Mouse (Mus musculus) gastrocnemius, postnatal 10 days (tissue): ENCODE results near the gene Adi1. TPM values are rescaled to one million over a fixed set of nuclear protein-coding genes. Genes with fewer than 3 reads are reported as not detected.

Experiments
- DNase-seq: peaks from one replicate; pipeline ENCODE4 v3.0.0; 2021; ENCODE audit warnings: mixed read lengths
- total RNA-seq, 2 experiments: library from RNA; stranded (reverse); gene quantifications; 2 replicates each; pipeline ENCODE4 v1.2.3; 2021

Adi1 gene
- total RNA-seq, 2 experiments from 2014 or later, result 24.2 to 28.6 TPM

GRCm38 (mm10) chr12:28694231-28694630, 19.2 kb downstream of the Adi1 start:
- no peak for DNase-seq

- no peak for DNase-seq
Observed at GRCm38 (mm10) chr12:28694776-28695175, 19.7 kb downstream of the Adi1 start.

- DNase-seq, result no peak
Observed at GRCm38 (mm10) chr12:28697821-28698595, 23.0 kb downstream of the Adi1 start.

GRCm38 (mm10) chr12:28699086-28699485, 24.1 kb downstream of the Adi1 start:
- no peak for DNase-seq

GRCm38 (mm10) chr12:28699656-28700055, 24.6 kb downstream of the Adi1 start:
- peak; percentile 70 for DNase-seq

GRCm38 (mm10) chr12:28700101-28700511, 25.1 kb downstream of the Adi1 start:
- no peak for DNase-seq

- peak; percentile 79 for DNase-seq
Observed at GRCm38 (mm10) chr12:28700561-28701025, 25.6 kb downstream of the Adi1 start.

GRCm38 (mm10) chr12:28701302-28701701, 26.3 kb downstream of the Adi1 start:
- no peak for DNase-seq

- no peak for DNase-seq
Observed at GRCm38 (mm10) chr12:28704381-28704780, 29.4 kb downstream of the Adi1 start.

GRCm38 (mm10) chr12:28705204-28705603, 30.2 kb downstream of the Adi1 start:
- no peak for DNase-seq

GRCm38 (mm10) chr12:28708154-28708553, 33.1 kb downstream of the Adi1 start:
- no peak for DNase-seq

GRCm38 (mm10) chr12:28710566-28711185, 35.6 kb downstream of the Adi1 start:
- DNase-seq, result no peak

GRCm38 (mm10) chr12:28714822-28715632, 40.0 kb downstream of the Adi1 start:
- DNase-seq, result no peak

- DNase-seq, result no peak
Observed at GRCm38 (mm10) chr12:28717066-28717465, 42.0 kb downstream of the Adi1 start.

- no peak for DNase-seq
Observed at GRCm38 (mm10) chr12:28718106-28718505, 43.1 kb downstream of the Adi1 start.

- no peak for DNase-seq
Observed at GRCm38 (mm10) chr12:28724366-28724765, 49.3 kb downstream of the Adi1 start.

GRCm38 (mm10) chr12:28726204-28726603, 51.2 kb downstream of the Adi1 start:
- DNase-seq, result no peak

- DNase-seq, result no peak
Observed at GRCm38 (mm10) chr12:28727061-28727460, 52.0 kb downstream of the Adi1 start.
